Mouse (Mus musculus): ENCODE data around the gene Fes.

Fes gene

DNA sequence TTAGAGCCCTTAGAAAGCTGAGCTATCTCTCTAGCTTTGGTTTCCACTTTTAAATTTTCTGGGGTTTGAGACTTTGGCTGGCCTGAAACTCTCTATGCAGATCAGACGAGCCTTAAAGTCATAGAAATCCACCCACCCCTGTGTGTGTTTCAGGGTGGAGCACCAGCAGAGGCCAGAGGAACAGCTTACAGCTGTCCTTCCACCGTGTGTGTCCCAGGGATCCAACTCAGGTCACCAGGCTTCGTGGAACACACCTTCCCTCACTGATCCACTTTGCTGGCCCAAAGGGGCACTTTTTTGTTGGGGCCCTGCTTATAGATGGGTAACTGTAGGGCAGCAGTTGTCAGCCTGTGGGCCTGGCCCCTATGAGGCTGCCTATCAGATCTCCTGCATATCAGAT lies 13.5 kb downstream of the Fes start:
- no peak for DNase-seq (ENCODE audit: low spot score)

DNA sequence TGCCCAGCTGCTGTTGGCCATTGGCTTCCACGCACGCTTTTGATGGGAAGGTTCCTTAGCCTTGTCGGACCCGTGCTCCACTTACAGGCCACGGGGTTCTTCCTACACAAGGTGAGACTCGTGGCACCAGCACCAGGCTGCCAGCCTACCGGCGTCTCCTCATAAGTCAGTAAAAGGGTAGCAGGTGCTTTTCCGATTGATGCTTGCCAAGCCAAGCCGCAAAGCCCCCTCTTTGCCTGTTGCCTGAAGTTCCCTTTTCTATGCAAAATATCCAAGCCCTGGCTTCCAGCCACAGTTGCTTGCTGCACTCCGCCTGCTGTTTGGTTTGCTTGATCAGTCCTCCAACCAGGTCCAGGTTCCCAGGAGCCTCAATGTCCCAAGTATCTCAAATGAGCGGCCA lies 13.9 kb downstream of the Fes start:
- no peak for DNase-seq (ENCODE audit: low spot score)

DNA sequence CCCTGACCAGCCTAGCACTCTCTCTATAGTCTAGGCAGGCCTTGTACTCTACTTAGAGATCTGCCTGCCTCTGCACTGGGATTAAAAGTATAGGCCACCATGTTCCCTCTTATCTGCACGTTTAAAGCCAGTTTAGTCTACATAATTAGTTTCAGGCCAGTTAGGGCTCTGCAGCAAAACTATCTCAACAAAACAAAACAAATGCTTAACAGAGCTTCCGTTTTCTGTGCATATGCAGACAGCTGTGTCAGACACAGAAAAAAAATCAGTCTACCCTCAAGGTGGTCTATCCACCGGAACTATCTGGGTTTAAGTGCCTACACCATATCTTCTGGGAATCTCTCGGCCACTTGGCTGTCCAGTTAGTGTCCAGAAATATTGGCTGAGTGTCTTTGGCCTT lies 14.4 kb downstream of the Fes start:
- DNase-seq (ENCODE audit: low spot score), result no peak

DNA sequence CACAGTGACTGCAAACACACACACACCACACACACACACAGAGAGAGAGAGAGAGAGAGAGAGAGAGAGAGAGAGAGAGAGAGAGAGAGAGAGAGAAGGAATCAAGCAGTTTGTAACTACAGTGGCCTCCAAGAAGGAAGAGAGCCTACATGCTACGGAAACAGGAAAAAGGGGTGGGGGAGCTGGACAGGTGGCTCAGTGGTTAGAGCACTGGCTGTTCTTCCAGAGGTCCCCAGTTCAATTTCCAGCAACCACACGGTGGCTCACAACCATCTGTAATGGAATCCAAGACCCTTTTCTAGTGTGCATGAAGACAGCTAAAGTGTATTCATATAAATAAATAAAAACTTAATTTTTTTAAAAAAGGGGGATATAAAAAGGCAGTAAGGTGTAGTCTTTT lies 15.1 kb downstream of the Fes start:
- DNase-seq (ENCODE audit: low spot score), result no peak

DNA sequence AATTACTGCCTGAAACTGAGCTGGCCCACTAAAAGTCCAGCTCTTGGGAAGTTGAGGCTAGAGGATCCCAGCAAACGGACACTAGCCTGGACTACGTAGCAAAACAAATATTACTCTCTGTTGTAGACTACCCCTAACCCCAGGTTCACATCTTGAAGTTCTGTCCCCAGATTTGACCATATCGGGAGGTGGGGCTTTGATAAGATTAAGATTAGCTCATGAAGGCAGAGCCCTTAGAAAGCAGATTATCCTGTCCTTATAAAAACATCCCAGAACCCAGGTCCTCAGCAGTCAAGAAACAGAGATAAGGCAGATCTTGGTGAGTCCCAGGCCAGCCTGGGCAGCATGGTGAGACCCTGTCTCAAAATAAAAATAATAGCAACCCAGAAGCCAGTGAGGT lies 15.6 kb downstream of the Fes start:
- DNase-seq (ENCODE audit: low spot score), result no peak

DNA sequence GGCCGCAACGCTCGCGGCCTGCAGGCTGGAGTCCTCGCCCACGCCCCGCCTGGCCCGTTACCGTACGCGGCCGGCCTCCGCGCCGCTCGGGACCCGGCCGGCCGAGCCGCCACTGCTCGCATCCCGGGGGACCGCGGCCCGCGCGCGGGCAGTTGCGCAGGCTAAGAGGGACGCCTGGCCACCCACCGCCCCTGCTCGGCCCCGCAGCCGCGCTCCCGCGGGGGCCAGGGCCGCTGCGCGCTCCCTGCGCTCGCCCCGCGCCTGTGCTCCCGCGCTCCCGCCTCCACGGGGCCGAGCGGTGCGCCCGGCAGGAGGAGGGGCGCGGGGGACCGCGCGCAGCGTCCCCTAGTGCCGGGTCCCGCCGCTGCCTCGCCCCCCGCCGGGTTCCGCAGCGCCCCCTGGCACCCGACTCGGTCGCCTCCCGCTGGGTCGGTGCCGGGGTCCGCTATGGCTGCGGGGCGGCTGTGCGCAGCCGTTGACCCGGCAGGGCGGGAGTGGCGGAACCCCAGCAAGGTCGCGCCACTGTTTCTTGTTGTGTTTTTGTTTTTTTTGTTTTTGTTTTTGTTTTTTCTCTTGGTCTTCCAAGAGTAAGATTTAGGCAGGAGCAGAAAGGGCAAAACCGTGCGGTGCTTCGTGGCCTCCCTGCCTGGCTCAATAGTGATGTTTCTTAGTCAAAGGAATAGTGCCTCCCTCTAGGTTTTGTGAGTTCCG lies 16.6 kb downstream of the Fes start, which contains the start of gene Man2a2:
Man2a2 (minus strand) TSS at position 335 of the 711 bp plus-strand sequence.
- DNase-seq (ENCODE audit: low spot score), result peak; percentile 41

DNA sequence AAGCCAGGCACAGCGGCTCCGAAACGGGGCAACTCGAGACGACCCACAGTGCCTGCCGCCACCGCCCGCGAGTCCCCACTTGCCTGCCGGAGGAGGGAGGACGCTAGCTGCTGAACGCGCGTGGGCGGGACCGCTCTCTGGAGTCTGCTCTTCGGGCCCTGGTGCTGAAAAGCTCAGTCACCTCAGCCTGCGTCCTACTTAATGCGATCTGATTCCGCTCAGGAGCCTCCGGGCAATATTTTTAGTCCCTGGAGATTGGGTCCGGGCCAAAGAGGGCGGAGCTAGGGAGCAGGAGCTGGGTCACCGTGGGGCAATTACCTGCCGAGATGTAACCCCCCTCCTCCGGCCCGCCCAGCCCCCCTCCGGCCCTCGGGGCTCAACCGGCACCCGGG lies 17.1 kb downstream of the Fes start:
- DNase-seq (ENCODE audit: low spot score), result peak; percentile 68

DNA sequence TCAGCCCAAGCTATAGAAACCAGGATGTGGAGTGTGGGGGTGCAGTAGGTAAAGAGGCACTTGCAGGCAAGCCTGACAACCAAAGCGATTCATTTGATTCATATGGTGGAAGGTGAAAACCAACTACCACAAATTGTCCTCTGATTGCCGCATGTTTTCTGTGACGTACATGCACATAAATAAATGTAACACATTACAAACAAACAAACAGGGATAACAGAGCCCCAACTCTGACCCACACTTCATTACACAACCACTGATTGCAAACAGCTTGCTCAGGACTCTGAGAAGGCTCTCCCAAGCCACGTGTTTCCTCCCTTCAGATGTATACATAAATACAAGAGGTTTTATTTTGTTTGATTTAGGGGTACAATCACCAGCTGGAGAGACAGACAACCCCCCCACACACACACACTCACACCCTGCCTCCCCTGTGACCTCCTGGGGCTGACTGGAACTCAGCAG lies 17.7 kb downstream of the Fes start:
- no peak for DNase-seq (ENCODE audit: low spot score)

DNA sequence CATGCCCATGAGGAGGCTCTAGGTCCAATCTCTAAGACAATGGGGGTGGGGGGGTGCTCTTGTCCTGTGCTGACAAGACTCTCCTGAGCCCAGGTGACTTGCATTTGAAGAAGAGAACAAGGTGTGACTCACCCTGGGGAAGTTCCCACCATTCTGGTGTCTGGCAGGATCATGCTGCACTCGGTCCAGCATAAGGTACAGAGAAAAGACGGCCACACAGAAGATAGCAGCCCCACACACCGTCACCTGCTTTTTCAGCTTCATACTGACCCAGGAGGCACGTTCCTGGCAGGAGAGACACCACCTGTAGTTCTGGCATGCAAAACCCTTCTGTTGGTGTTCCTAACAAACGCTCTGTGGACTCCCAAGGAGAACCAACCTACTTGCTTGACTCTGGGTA lies 18.3 kb downstream of the Fes start:
- DNase-seq (ENCODE audit: low spot score), result no peak

DNA sequence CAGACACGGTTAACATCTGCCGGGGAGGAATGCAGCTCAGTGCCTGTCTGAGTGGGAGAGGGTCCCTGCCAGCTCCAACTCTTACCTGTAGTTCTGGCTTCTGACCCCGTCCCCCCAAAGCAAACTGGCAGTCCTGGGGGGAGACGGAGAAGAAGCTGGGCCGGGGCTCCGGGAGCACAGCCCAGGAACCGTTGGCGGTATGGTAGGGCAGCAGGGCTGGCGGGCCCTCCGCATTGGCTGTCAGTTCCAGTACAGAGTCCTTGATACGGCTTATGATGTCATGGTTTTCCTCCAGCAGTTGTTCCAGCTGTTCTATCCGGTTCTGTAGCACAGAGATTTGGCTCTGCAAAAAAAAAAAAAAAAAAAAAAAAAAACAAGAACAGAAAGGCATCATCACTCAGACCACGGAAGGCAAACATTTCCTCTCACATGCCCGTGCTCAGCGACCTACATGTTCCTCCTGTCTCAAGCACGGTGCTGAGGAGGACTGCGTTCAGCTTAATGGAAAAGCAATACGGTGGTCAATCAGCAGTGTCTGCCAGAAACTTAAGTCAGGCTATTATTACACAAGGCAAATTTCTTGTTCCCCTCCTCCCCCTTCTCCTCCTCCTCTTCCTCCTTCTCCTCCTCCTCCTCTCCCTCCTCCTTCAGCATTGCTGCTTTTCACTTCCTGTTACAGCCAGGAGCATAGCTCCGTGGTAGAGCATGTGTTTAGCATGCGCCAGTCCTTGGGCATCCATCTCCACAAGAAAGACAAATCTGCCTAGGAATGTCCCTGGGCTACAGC lies 18.9 kb downstream of the Fes start:
- DNase-seq (ENCODE audit: low spot score), result no peak

DNA sequence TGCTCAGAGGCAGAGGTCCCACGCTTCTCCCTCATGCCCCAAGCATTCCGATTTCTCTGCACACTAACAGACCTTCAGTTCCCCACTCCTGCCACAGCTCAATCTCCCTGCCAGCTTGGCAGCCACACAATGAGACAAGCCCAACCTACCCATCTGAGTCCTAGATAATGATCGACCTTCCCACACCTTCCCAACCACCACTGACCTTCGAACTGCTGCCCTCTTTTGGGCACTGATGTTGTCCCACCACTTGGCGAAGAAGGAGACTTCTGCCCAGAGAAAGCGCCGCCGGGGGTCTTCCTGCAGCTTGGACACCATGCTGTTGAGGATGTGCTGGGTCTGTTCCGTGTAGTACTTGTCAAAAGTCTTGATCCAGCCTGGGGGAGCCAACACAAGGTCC lies 19.7 kb downstream of the Fes start:
- DNase-seq (ENCODE audit: low spot score), result no peak

DNA sequence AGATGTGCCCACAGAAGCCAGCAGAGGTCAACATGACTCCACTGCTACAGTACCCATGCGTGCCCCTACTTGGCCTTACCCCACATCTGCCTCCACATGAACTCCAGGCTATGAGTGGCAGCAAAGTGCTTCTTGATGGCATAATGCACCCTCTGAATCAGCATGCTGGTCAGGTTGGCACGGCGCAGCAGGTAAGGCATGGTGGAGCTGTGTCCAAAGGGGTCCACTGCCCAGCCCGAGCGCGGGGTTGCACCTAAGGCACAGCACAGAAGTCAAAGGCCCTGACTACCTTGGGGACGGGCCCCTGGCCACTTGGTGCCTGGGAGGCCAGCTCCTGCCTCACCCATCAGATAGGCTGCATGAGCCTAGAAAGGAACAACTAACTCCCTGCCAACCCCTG lies 20.5 kb downstream of the Fes start:
- DNase-seq (ENCODE audit: low spot score), result no peak

DNA sequence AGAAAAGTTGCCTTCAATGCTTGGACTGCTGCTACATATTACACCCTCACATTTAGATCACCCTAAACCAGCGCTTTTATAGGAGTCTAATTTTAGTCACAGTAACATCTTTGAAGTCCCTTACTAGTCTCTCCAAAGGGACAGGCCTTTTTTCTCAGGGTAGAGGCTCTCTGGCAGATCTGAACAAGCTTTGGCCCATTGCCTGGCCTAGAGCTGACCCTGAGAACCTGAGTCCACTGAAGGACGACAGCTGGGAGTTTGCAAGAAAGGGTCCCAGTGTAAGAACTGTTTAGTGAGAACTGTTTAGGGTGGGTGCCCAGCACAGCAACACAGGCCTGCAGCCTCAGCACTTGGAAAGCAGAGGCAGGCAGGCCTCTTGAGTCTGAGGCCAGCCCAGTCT lies 22.0 kb downstream of the Fes start:
- DNase-seq (ENCODE audit: low spot score), result no peak

DNA sequence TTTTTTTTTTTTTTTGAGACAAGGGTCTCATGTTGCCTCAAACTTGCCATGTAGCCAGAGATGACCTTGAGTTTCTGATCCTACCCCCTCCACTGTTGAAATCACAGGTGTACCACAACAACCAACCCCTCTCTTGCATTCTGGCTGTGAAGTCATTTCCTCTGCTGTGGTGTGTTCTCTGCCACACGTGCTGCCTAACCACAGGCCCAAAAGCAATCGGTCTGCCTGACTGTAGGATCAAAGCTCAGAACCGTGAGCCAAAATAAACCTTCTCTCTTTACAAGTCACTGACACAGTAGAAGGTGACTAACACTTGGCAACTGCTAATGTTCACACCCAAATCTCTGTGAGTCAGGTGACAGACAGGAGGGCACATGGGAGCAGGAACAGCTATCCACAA lies 27.3 kb downstream of the Fes start:
- DNase-seq (ENCODE audit: low spot score), result no peak

DNA sequence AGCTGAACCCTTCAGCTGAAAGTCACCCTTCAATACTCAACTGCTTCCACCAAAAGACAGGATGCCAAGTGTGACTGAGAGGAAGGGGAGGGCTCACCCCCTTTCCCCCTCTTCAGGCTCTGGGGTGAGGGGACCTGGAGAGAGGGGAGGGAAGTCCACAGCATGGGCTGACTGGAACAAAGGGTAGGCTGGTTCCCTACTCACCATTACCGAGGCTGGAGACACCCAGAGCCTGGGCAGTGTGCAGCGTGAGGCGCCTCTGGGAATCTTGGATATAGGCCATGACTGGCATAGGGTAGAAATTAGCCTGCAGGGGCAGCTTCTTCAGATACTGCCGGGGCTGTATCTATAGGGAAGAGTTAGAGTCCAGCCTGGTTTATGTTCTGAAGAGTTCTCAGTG lies 29.7 kb downstream of the Fes start:
- no peak for DNase-seq (ENCODE audit: low spot score)

DNA sequence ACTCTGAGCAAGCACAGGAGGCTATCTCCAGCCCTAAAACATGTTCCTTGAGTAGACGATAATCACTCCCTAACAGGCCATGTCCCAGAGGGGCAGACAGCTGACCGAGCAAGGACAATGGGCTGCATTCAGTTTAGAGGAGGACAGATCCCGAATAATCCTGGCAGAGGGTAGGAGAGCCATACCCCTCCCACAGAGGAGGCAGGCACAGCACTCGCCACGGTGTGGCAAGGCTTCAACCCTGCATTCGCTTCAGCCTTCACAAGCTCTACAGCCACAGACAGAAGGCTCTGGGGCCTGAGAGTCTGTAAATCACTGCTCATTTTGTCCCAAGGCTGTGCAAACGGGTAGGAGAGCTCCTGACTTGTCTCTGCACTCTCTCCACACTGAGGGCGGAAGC lies 30.6 kb downstream of the Fes start:
- DNase-seq (ENCODE audit: low spot score), result no peak

DNA sequence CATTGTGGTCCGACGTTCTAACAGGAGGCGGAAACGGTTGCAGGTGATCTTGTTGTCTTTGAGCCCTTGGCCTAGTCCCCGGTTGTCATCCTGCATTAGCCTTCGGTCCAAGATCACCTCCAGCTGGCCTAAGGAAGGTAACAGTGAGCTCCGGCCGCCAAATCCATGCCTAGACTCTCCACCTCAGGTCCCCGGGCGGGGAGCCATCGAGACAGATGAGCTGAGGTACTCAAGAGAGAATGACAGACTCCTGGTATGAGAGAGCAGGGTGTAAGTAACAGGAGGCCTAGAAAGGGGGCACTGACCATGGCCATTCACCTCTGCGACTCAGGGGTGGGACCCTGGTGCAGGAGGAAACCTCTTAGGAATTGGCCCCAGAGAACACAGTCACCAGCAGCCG lies 31.4 kb downstream of the Fes start:
- DNase-seq (ENCODE audit: low spot score), result no peak

DNA sequence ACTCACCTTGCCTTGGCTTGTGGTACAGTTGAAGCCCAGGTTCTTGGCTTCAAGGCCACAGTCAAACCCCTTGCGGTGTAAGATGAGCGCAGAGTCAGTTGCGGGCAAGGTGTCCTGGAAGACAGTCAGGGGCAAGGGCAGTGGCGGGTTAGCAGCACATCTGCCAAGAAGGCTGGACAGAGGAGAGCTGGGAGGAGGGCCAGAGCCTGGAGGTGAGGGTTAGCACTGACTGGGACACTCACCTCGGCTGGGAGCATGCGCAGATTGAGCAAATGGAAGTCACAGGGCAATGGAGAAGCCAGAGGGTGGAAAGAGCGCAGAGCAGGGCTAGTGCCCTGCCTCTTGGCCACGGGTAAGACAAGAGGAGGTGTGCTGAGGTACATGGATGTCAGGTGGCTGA lies 34.8 kb downstream of the Fes start:
- no peak for DNase-seq (ENCODE audit: low spot score)

DNA sequence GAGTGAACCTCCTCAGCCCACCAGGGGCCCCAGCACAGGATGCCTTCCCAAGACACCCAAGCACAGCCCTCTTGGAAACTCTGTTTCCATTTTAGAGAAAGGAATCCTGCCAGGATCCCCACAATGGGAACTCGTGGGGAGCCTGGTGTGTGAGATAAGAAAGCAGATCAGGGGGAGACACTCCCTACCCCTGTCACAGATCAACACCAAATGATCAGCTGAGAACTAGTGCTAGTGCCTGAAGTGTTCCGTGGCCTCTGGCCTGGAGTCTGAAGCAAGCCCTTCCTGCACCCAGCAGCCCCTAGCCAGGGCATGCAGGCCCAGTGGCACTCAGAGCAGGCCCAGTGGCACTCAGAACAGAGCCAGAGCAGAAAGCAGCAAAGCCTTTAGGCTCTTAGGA lies 36.9 kb downstream of the Fes start:
- no peak for DNase-seq (ENCODE audit: low spot score)

DNA sequence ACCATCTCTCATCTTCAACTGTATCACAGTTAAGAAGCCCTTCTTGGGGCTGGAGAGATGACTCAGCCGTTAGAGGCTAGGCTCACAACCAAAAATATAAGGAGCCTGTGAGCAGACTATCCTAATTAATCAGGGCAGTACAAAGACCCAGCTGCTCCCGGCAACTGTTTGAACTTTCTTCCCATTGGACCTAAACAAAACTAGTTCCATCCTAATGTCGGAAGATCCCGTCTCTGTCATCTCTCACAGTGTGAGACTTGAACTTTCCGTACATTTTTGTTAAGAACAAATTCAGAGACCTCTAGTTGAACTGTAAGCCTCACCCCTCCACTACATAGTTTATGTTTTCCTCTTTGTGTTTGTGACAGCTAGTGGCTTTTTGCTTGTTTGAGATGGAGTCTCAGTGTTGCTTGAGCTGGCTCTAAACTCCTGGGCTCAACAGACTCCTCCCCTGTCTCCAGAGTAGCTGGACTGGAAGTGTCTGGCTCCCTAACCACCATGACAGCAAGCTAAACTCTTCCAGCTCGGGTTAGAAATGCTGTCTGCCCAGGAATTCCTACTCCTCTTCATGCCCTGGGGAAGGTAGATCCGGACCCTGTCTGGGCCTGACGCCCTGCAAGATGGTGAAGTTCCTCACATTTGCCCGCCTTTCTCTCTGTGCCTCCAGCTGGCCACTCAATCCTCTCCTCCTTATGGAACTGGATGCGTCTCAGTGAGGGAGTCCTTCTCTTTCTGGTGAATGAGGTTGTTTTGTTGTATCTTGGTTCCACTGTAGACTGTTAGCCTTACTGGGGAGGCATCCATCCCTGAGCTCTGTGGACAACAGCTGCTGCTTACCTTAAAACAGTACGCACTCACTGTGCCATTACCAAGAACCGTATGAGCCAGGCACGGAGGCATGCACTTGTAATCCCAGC lies 39.8 kb downstream of the Fes start:
- no peak for DNase-seq (ENCODE audit: low spot score)

DNA sequence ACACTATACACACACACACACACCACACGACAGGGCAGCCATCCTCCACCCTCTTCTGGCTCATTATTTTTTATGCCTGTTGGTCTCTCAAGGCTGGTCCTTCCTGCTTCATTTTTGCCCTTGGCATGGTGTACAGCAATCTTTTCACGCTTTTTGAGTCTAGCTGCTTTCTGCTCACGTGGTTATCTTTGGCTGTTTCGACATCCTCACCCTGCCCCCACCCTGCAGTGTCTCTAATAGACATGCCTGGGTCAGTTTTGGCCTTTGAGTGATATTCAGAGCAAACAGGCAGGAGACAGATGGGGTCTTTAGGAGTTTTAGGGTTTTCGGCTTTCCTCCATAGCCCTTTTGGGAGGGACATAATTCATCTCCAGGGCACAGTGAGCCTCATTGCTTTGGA lies 40.9 kb downstream of the Fes start:
- no peak for DNase-seq (ENCODE audit: low spot score)

DNA sequence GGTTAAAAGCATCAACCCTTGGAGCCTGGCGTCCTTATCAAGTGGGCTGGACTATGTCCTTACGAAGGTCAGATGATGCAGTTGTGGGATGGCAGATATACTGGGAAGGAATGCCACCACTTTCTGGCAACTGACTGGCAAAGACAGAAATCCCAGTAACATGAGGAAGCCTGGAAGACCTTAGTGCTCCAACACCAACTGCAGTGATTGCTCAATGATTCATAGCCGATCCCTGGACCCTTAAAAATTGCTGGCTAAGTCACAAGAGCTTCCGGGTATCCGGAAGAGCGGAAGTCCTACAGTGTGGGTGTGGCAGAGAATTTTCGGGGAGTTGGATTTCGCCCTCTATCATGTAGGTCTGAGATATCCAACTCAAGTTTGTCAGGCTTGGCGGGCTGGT lies 41.6 kb downstream of the Fes start:
- DNase-seq (ENCODE audit: low spot score), result no peak
